Mouse (Mus musculus): ENCODE measurements around the gene Hjurp.
A peak's percentile ranks its signal among the peaks of the same experiment; 100 is the strongest.

The Hjurp gene

DNA sequence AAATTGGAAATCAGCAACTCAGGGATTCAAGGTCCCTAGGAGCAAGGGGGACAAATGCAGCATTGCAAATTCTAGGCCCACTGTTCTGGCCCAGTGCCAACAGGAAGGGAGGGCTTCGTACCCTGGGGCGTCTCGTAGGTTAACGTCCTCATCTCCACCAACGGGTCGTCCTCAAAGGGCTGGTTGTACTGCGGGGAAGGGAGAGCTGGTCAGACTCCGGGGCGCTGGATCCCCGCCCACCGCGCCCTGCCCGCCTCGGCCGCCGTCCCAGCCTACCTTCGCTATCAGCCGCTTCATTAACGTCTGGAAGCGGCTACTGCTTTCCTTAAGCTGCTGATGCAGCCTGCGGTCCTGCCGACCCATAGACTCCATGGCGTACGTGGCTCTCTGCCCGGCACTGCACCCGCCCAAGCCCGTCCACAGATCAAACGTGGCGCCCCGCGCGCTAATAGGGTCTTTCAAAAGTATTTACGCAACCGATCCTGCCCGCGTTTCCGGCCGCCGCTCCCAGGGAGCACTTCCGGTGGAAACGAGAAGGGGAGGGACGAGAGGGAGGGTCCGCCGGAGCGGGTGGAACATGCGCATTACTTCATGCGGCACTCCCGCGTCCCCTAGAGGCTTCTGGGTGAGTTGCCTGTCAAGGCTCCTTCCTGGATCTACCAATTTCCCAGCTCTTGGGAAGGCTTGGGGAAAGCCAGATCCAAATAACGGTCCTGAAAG lies at the start of gene Hjurp, which contains the start of gene Trpm8:
Gene Hjurp, minus strand, starts transcription at position 536 of the 720 bp plus-strand sequence.
Gene Trpm8, plus strand, starts transcription at position 564 of the 720 bp plus-strand sequence.
- DNase-seq (ENCODE audit: low spot score) = peak; percentile 100

- DNase-seq (ENCODE audit: low spot score) = no peak
These were observed 45.7 kb upstream of the Hjurp start for GRCm38 (mm10) chr1:88323101-88323500.

DNA sequence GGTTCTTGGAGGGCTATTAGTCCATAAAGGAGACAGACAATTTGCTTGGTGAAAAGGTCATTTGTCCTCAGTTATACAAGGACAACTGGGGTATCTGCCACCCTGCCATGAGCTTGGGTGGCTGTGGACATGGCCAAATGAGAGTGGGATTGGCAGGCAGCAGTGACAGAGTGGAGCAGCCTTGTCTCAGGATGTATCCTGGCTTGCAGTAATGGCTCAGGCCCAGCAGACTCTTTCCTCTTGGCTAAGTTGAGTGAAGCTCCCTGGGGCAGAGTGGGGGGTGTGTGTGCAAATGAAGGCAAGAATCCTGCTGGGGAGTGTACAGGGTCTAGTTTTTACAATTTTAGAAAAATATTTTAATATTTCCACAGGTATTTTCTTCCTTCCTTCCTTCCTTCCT lies 44.7 kb upstream of the Hjurp start:
- no peak for DNase-seq (ENCODE audit: low spot score)

DNA sequence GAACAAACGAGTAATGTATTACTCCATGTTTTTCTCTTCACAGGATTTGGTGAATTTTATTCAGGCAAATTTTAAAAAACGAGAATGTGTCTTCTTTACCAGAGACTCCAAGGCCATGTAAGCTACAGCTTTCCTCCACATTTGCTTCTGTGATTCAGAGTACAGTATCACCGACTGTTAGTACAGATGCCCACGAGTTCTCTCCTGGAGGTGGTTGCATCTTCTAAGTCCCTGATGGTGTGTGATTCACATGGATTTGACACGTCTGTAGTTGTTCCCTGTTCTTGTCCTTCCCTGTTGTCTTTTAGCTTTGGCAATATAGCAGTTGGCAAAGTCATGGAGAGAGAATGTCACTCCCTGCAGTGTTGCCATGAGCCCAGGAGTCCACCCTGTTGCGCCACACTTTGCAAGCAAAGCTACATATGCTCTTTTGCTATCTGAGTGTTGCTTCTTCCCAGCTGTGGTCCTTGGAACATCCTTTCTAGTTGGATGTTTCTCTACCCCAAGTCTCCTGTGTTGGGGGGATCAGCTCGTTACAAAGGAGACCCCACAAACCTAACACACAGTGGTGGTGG lies 43.5 kb upstream of the Hjurp start:
- no peak for DNase-seq (ENCODE audit: low spot score)

- no peak for DNase-seq (ENCODE audit: low spot score)
These were observed 41.2 kb upstream of the Hjurp start for GRCm38 (mm10) chr1:88318531-88319060.

GRCm38 (mm10) chr1:88317279-88317678 lies 39.8 kb upstream of the Hjurp start:
- DNase-seq (ENCODE audit: low spot score) = no peak

- no peak for DNase-seq (ENCODE audit: low spot score)
These were observed 32.9 kb upstream of the Hjurp start for GRCm38 (mm10) chr1:88310349-88310748.

DNA sequence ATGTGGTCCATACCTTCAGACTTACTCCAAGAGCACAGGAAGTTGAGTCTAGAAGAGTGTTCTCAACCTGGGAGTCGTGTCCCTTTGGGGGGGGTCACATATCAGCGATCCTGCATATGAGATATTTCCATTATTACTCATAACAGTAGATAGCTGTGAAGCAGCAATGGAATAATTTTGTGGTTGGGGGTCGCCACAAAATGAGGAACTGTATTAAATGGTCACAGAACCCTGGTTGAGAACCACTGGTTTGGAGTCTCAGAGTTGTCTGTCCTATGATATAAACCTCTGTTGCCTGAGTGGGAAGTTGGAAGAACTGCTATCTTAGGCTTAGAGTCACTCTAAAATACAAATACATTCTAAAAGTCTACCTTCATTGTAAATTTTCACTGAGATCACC lies 32.5 kb upstream of the Hjurp start:
- no peak for DNase-seq (ENCODE audit: low spot score)

DNA sequence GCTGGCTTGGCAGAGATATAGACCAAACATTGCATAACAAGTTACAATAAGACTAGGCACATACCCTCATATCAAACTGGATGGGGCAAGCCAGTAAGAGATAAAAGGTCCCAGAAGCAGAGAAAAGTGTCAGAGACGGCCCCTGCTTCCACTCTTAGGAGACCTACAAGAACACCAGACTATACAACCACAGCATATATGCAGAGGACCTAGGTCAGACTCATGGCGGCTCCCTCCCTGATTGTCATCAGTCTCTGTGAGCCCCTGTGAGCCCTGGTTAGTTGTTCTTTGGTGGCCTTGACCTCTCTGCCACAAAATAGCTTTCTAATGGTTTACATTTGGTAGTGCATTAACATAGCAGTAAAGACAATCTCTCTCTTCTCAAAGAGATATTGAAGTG lies 31.6 kb upstream of the Hjurp start:
- no peak for DNase-seq (ENCODE audit: low spot score)

GRCm38 (mm10) chr1:88307180-88307579 lies 29.7 kb upstream of the Hjurp start:
- DNase-seq (ENCODE audit: low spot score) = no peak

GRCm38 (mm10) chr1:88306543-88306942 lies 29.1 kb upstream of the Hjurp start:
- no peak for DNase-seq (ENCODE audit: low spot score)

DNA sequence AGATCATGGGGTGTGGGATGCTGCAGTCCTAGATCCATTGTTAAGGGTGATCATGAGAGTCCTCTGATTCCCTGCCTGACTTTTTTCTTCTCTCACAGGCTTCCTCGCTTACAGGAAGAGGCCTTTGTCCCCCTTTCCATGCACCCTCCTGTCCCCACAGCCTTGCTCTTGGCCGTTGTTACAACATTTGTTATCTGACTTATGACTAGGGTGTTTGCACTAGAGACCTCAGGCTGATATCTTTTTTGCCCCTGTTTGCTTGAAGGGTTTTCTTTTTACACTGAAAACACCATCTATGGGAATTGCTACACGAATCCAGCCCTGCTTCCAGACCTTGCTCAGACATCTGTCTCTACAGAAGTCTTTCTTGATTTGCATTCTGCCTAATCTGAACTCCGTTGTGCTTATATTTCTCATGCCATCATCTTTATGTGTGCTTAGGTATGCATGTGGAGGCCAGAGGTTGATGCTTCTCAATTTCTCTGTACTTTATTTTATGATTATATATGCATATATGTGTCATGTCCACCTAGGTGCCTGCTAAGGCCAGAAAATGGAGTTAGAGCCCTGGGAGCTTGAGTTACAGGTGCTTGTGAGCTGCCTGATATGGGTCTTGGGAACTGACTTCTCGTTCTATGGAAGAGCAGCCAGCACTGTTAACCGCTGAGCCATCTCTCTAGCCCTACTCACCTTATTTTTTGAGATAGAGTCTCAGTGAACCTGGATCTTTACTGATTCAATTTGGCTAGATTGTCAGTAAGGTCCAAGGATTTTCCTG lies 27.8 kb upstream of the Hjurp start:
- no peak for DNase-seq (ENCODE audit: low spot score)

GRCm38 (mm10) chr1:88304261-88304985 lies 27.0 kb upstream of the Hjurp start:
- DNase-seq (ENCODE audit: low spot score) = no peak

DNA sequence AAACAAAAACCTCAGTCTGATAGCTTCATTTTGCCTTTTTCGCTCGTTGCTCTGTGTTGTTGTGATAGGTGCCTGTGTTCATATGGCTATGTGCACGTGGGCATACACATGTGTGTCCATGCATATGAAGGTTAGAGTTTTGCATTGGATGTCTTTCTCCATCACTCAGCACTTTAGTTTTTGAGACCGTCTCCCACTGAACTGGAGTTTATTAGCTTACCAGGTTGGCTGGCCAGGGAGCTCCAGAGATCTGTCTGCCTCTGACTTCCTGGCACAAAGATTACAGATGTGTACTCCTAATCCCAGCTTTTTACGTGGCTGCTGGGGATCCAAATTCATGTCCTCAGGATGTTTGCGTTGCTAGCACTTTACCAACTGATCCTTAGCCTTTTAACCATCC lies 26.3 kb upstream of the Hjurp start:
- no peak for DNase-seq (ENCODE audit: low spot score)

DNA sequence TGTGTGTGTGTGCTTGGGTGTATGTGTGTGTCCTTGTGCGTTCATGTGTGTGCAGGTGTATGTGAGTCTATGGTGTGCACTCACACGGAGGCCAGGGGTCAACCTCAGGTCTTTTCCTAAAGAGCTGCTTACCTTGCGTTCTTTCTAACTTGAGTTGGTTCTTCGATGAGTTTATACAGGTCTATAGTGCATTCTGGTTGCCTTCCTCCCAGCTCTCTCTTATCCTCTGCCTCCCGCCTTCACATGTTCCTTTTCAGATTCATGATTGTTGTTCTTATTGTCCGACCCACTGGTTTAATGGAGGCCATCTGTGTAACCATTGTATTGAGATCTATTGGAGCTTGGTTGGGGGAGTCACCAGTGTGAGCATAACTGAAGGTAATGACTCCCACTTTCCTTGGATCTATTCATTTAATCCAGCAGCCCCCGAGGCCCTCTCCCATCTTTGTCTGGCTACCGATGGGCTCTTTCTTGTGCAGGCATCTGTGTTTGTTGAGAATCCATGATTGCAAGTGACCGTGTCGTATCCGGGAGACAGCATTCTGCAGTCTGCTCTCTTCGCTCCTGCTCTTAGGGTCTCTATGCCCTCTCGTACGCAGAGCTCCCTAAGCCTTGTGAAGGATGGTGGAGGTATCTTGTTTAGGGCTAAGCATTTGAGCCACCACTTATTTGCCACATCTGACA lies 24.8 kb upstream of the Hjurp start:
- DNase-seq (ENCODE audit: low spot score) = no peak

GRCm38 (mm10) chr1:88301121-88302014 lies 23.9 kb upstream of the Hjurp start:
- DNase-seq (ENCODE audit: low spot score) = no peak

GRCm38 (mm10) chr1:88300301-88301050 lies 23.0 kb upstream of the Hjurp start:
- no peak for DNase-seq (ENCODE audit: low spot score)

DNA sequence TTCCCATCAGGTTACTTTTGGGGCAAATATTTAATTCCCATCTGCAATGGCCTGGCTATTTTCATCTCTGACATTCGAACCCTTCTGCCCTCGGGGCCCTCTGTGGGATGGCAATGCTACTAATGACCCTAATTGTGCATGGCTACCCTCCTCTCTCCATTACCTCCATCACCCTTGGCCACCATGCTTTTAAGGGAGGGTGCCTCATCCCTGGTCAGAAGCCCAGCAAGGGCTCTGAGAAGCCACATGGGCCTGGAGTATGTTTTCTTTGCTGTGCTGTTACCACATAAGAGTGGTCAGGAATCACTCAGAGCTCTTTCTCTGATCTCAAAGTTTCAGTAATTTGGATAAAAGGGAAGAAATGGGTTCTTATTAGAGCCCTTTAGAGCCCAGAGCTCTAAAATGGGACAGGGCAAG lies 22.1 kb upstream of the Hjurp start:
- no peak for DNase-seq (ENCODE audit: low spot score)

GRCm38 (mm10) chr1:88298686-88299528 lies 21.5 kb upstream of the Hjurp start:
- no peak for DNase-seq (ENCODE audit: low spot score)
